Mouse (Mus musculus): Measurements from ENCODE around the gene Olfr710.
"Not testable (repeated sequence)": the region's sequence is repeated elsewhere in the genome, so short reads cannot be mapped to it uniquely, and the experiment has no call there.

Gene Olfr710

GRCm38 (mm10) chr7:106948212-106948611 is at the start of gene Olfr710:
Gene Olfr710 (minus strand): TSS chr7:106948312.
- no peak for DNase-seq (ENCODE audit: low spot score)

GRCm38 (mm10) chr7:106985236-106985635 is 37.1 kb upstream of the Olfr710 start:
- no peak for DNase-seq (ENCODE audit: low spot score)

GRCm38 (mm10) chr7:106975353-106975752 is 27.2 kb upstream of the Olfr710 start, which contains the start of gene Olfr711:
Gene Olfr711 (minus strand): TSS chr7:106975453.
- DNase-seq (ENCODE audit: low spot score), result no peak

GRCm38 (mm10) chr7:106967503-106967902 is 19.4 kb upstream of the Olfr710 start:
- not testable (repeated sequence) for DNase-seq (ENCODE audit: low spot score)

- DNase-seq (ENCODE audit: low spot score), result no peak
These were observed 15.7 kb upstream of the Olfr710 start, which contains the start of gene Olfr6 for GRCm38 (mm10) chr7:106963837-106964236. Gene Olfr6 (minus strand): TSS chr7:106963937.

GRCm38 (mm10) chr7:106932119-106932518 is 16.0 kb downstream of the Olfr710 start, which contains the start of gene Olfr709-ps1:
Gene Olfr709-ps1 (minus strand): TSS chr7:106932219.
- DNase-seq (ENCODE audit: low spot score), result no peak

GRCm38 (mm10) chr7:106920961-106921360 is 27.2 kb downstream of the Olfr710 start:
- peak; percentile 6 for DNase-seq (ENCODE audit: low spot score)

- no peak for DNase-seq (ENCODE audit: low spot score)
These were observed 40.4 kb downstream of the Olfr710 start, which contains the start of gene Olfr1532-ps1 for GRCm38 (mm10) chr7:106907676-106908075. Gene Olfr1532-ps1 (plus strand): TSS chr7:106908001.

GRCm38 (mm10) chr7:106901141-106901540 is 47.0 kb downstream of the Olfr710 start, which contains the start of gene Olfr707:
Gene Olfr707 (minus strand): TSS chr7:106901241.
- not testable (repeated sequence) for DNase-seq (ENCODE audit: low spot score)

Measured in testis, postnatal 14 days (tissue).